Mouse (Mus musculus) kidney, adult 2 months (tissue): Measurements from ENCODE around the gene Fam136a.

Experiments
- CTCF ChIP-seq: fragments of 200-500 bp; conservative IDR thresholded peaks from 2 replicates; pipeline ENCODE4 v1.5.1; 2011; ENCODE audit warnings: low read depth, mild to moderate bottlenecking, control low read depth, low read length, moderate library complexity, mixed read lengths; ENCODE audit not compliant: insufficient read depth, insufficient read length
- POLR2A ChIP-seq: fragments of 200-500 bp; IDR thresholded peaks from one replicate; pipeline ENCODE4 v1.6.1; 2011; ENCODE audit warnings: low read depth, low read length, control low read depth

DNA sequence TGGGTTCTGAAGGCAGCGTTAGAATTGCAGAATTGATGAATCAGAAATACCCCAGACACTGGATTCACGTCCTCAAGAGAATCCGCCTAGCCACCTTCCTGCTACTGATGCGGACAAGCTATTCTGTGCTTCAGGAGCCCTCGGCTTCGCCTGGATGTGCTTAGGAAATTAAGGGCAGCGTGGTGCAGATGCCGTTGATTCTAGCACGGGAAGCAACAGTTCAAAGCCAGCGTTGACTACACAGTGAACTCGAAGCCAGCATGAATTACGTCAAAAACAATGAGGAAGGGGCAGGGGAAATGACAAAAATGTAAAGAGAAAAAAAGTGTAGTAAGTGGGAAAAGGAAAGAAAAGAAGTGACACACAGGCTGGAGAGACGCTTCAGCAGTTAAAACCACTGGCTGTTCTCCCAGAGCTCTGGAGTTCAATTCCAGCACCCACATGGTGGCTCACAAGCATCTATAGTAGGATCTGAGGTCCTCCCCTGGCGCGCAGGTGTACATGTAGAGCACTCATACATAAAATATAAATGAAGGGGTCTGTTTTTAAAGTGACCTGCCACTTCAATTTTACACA lies 5.4 kb downstream of the Fam136a start, which contains the start of gene Snrpg:
- TF ChIP-seq CTCF (no peak), POLR2A (no peak)
